Mouse (Mus musculus) embryonic facial prominence, embryonic 14.5 days (tissue): ENCODE measurements around the gene Fzd2. TPM values are rescaled to one million over a fixed set of nuclear protein-coding genes. Genes with fewer than 3 reads are reported as not detected.
A peak's percentile ranks its signal among the peaks of the same experiment; 100 is the strongest.

Experiments
- ATAC-seq: fragments of 200-750 bp; cut with Nextera tagmentation; 2 replicates; pipeline ENCODE4 v1.8.0; 2017; ENCODE audit warnings: low read depth, moderate number of reproducible peaks, moderate TSS enrichment
- DNase-seq: peaks from one replicate; pipeline ENCODE4 v3.0.0-alpha.2; 2015; ENCODE audit warnings: low spot score
- H3K27ac ChIP-seq: fragments of 300-500 bp; sonication (generic); replicated peaks from 2 replicates; pipeline ENCODE4 v1.5.1; 2014; ENCODE audit warnings: low read depth, mild to moderate bottlenecking, low read length, moderate library complexity
- H3K27me3 ChIP-seq: fragments of 300-500 bp; sonication (generic); replicated peaks from 2 replicates; pipeline ENCODE4 v1.6.1; 2014; ENCODE audit warnings: low read length; ENCODE audit not compliant: control insufficient read depth, insufficient read depth
- H3K36me3 ChIP-seq: fragments of 300-500 bp; sonication (generic); 2 replicates; pipeline ENCODE4 v1.6.1; 2014; ENCODE audit warnings: low read length, mixed read lengths; ENCODE audit not compliant: control insufficient read depth, insufficient read depth
- H3K4me1 ChIP-seq: fragments of 300-500 bp; sonication (generic); 2 replicates; pipeline ENCODE4 v1.6.1; 2014; ENCODE audit warnings: antibody characterized with exemption, low read length; ENCODE audit not compliant: control insufficient read depth, insufficient read depth
- H3K4me2 ChIP-seq: fragments of 300-500 bp; sonication (generic); 2 replicates; pipeline ENCODE4 v1.6.1; 2014; ENCODE audit warnings: low read depth, mild to moderate bottlenecking, low read length, moderate library complexity, mixed read lengths
- H3K4me3 ChIP-seq: fragments of 300-500 bp; sonication (generic); 2 replicates; pipeline ENCODE4 v1.5.1; 2014; ENCODE audit warnings: low read depth, mild to moderate bottlenecking, low read length
- H3K9ac ChIP-seq: fragments of 300-500 bp; sonication (generic); 2 replicates; pipeline ENCODE4 v1.6.1; 2014; ENCODE audit warnings: low read depth, mild to moderate bottlenecking, low read length, moderate library complexity, mixed read lengths
- H3K9me3 ChIP-seq: fragments of 300-500 bp; sonication (generic); 2 replicates; pipeline ENCODE4 v1.6.1; 2016; ENCODE audit warnings: low read length; ENCODE audit not compliant: control insufficient read depth
- WGBS: fragments of 180-500 bp; shearing (Covaris S2); extraction: QIAGEN DNeasy Blood & Tissue Kit; methylation state at CpG from one replicate; pipeline ENCODE4 v1.1.7; 2014; 5-methylcytosine and 5-hydroxymethylcytosine counted together
- polyA plus RNA-seq: library from polyadenylated mRNA; unstranded; fragments of >200 nt; fragmentation: Nextera tagmentation; extraction: Ambion mirVana; gene quantifications from 2 replicates; pipeline ENCODE4 v1.2.1, GENCODE M21; 2014

Gene Fzd2
- polyA plus RNA-seq, 1 experiment from 2014 or later, result 41.7 TPM

- WGBS, result 4% methylated on average over 13 of the region's 17 CpGs
- peaks cover 22% of the 10 kb centered on the region for H3K4me1 ChIP-seq
- peaks cover 4% of the 10 kb centered on the region; the same call in 1 of the 2 replicates for H3K9me3 ChIP-seq
- ATAC-seq (peak; percentile 94), DNase-seq (peak; percentile 96)
- peak overlapping the region; percentile 12 for H3K4me3 ChIP-seq
- H3K9ac ChIP-seq, result peak overlapping the region; percentile 49
- no peaks in the 10 kb centered on the region for H3K27me3 ChIP-seq
- H3K4me2 ChIP-seq, result peak overlapping the region; percentile 49
- H3K27ac ChIP-seq, result peak overlapping the region; percentile 91
- no peaks in the 10 kb centered on the region for H3K36me3 ChIP-seq
These were observed 19.9 kb downstream of the Fzd2 start for GRCm38 (mm10) chr11:102623876-102624789.

- H3K4me1 ChIP-seq, result peaks cover 22% of the 10 kb centered on the region
These were observed 20.8 kb downstream of the Fzd2 start for GRCm38 (mm10) chr11:102624888-102625407.

GRCm38 (mm10) chr11:102627171-102627931, 23.2 kb downstream of the Fzd2 start:
- Histone ChIP-seq H3K9ac (no peak overlapping the region), H3K4me2 (no peak overlapping the region), H3K4me1 (peaks cover 39% of the 10 kb centered on the region), H3K36me3 (no peaks in the 10 kb centered on the region), H3K9me3 (no peaks in the 10 kb centered on the region), H3K27ac (no peak overlapping the region), H3K4me3 (no peak overlapping the region), H3K27me3 (no peaks in the 10 kb centered on the region)
- 73% methylated on average over 9 of the region's 9 CpGs for WGBS
- DNase-seq (no peak), ATAC-seq (no peak)

More at GRCm38 (mm10) chr11:102624888-102625407, 20.8 kb downstream of the Fzd2 start:
- peak; percentile 38 for ATAC-seq
- Histone ChIP-seq H3K27me3 (no peaks in the 10 kb centered on the region), H3K4me2 (peak overlapping the region; percentile 49), H3K27ac (peak overlapping the region; percentile 91), H3K36me3 (no peaks in the 10 kb centered on the region), H3K9ac (peak overlapping the region; percentile 49; the same call in 1 of the 2 replicates), H3K4me3 (0 out of 2 replicates have a peak overlapping the region, but pooled peaks have one; percentile 16), H3K9me3 (no peaks in the 10 kb centered on the region)
- WGBS, result 12% methylated on average over 14 of the region's 14 CpGs
- DNase-seq, result peak; percentile 93

GRCm38 (mm10) chr11:102628529-102628928, 24.3 kb downstream of the Fzd2 start:
- 58% methylated on average over 9 of the region's 9 CpGs for WGBS
- no peak overlapping the region for H3K27ac ChIP-seq
- no peak overlapping the region for H3K4me3 ChIP-seq
- ATAC-seq (no peak), DNase-seq (peak; percentile 61)
- no peaks in the 10 kb centered on the region for H3K9me3 ChIP-seq
- no peaks in the 10 kb centered on the region for H3K36me3 ChIP-seq
- no peaks in the 10 kb centered on the region for H3K27me3 ChIP-seq
- H3K4me2 ChIP-seq, result no peak overlapping the region
- peaks cover 48% of the 10 kb centered on the region for H3K4me1 ChIP-seq
- no peak overlapping the region for H3K9ac ChIP-seq

- no peaks in the 10 kb centered on the region for H3K9me3 ChIP-seq
- no peak overlapping the region for H3K9ac ChIP-seq
- ATAC-seq (no peak), DNase-seq (no peak)
- 57% methylated on average over 8 of the region's 8 CpGs for WGBS
- H3K4me3 ChIP-seq, result no peak overlapping the region
- peaks cover 44% of the 10 kb centered on the region for H3K4me1 ChIP-seq
- H3K36me3 ChIP-seq, result no peaks in the 10 kb centered on the region
- no peak overlapping the region for H3K27ac ChIP-seq
- H3K4me2 ChIP-seq, result no peak overlapping the region
- H3K27me3 ChIP-seq, result no peaks in the 10 kb centered on the region
These were observed 25.2 kb downstream of the Fzd2 start for GRCm38 (mm10) chr11:102629375-102629774.

GRCm38 (mm10) chr11:102630731-102631130, 26.5 kb downstream of the Fzd2 start:
- no peaks in the 10 kb centered on the region for H3K9me3 ChIP-seq
- H3K4me1 ChIP-seq, result peaks cover 31% of the 10 kb centered on the region
- 0 out of 2 replicates have a peak overlapping the region, but pooled peaks have one; percentile 7 for H3K27ac ChIP-seq
- no peak for ATAC-seq
- no peak overlapping the region for H3K4me2 ChIP-seq
- H3K27me3 ChIP-seq, result no peaks in the 10 kb centered on the region
- DNase-seq, result no peak
- 15% methylated on average over 7 of the region's 7 CpGs for WGBS
- no peak overlapping the region for H3K4me3 ChIP-seq
- no peak overlapping the region for H3K9ac ChIP-seq
- H3K36me3 ChIP-seq, result no peaks in the 10 kb centered on the region

GRCm38 (mm10) chr11:102631203-102631602, 27.0 kb downstream of the Fzd2 start:
- Histone ChIP-seq H3K27ac (0 out of 2 replicates have a peak overlapping the region, but pooled peaks have one; percentile 7), H3K4me3 (no peak overlapping the region), H3K9ac (no peak overlapping the region), H3K27me3 (no peaks in the 10 kb centered on the region), H3K9me3 (no peaks in the 10 kb centered on the region), H3K36me3 (no peaks in the 10 kb centered on the region), H3K4me2 (no peak overlapping the region), H3K4me1 (peaks cover 31% of the 10 kb centered on the region)
- peak; percentile 28 for DNase-seq
- ATAC-seq, result no peak
- 23% methylated on average over 5 of the region's 5 CpGs for WGBS

GRCm38 (mm10) chr11:102632725-102633124, 28.5 kb downstream of the Fzd2 start:
- 6% methylated on average over 12 of the region's 13 CpGs for WGBS
- H3K4me1 ChIP-seq, result peaks cover 41% of the 10 kb centered on the region

More at GRCm38 (mm10) chr11:102632725-102633124, 28.5 kb downstream of the Fzd2 start:
- no peaks in the 10 kb centered on the region for H3K9me3 ChIP-seq
- H3K4me3 ChIP-seq, result peak overlapping the region; percentile 16; the same call in 1 of the 2 replicates
- ATAC-seq (peak; percentile 13; the same call in 1 of the 2 replicates), DNase-seq (peak; percentile 44)
- H3K36me3 ChIP-seq, result no peaks in the 10 kb centered on the region
- peak overlapping the region; percentile 54 for H3K4me2 ChIP-seq
- H3K27ac ChIP-seq, result peak overlapping the region; percentile 87
- peak overlapping the region; percentile 54 for H3K9ac ChIP-seq
- no peaks in the 10 kb centered on the region for H3K27me3 ChIP-seq
